Mouse (Mus musculus): ENCODE measurements around the gene Osbpl10.
A peak's percentile ranks its signal among the peaks of the same experiment; 100 is the strongest.

Gene Osbpl10

GRCm38 (mm10) chr9:115034788-115035187 is 56.4 kb downstream of the Osbpl10 start:
- DNase-seq, result no peak

- no peak for DNase-seq
These were observed 59.8 kb downstream of the Osbpl10 start for GRCm38 (mm10) chr9:115038215-115038614.

GRCm38 (mm10) chr9:115038686-115039085 is 60.3 kb downstream of the Osbpl10 start:
- no peak for DNase-seq

- no peak for DNase-seq
These were observed 60.9 kb downstream of the Osbpl10 start for GRCm38 (mm10) chr9:115039245-115039644.

- no peak for DNase-seq
These were observed 64.2 kb downstream of the Osbpl10 start for GRCm38 (mm10) chr9:115042571-115042970.

GRCm38 (mm10) chr9:115042971-115043706 is 64.8 kb downstream of the Osbpl10 start:
- no peak for DNase-seq

GRCm38 (mm10) chr9:115043881-115044770 is 65.8 kb downstream of the Osbpl10 start:
- peak; percentile 62 for DNase-seq

GRCm38 (mm10) chr9:115045087-115045800 is 66.9 kb downstream of the Osbpl10 start:
- DNase-seq, result no peak

GRCm38 (mm10) chr9:115046701-115047100 is 68.3 kb downstream of the Osbpl10 start:
- DNase-seq, result no peak

- DNase-seq, result no peak
These were observed 70.0 kb downstream of the Osbpl10 start for GRCm38 (mm10) chr9:115048340-115048739.

GRCm38 (mm10) chr9:115048861-115049260 is 70.5 kb downstream of the Osbpl10 start:
- no peak for DNase-seq

- DNase-seq, result no peak
These were observed 71.8 kb downstream of the Osbpl10 start for GRCm38 (mm10) chr9:115049981-115050720.

GRCm38 (mm10) chr9:115051976-115052375 is 73.6 kb downstream of the Osbpl10 start:
- no peak for DNase-seq

GRCm38 (mm10) chr9:115053779-115054178 is 75.4 kb downstream of the Osbpl10 start:
- DNase-seq, result no peak

GRCm38 (mm10) chr9:115055041-115055830 is 76.9 kb downstream of the Osbpl10 start:
- DNase-seq, result no peak

GRCm38 (mm10) chr9:115058806-115059205 is 80.4 kb downstream of the Osbpl10 start:
- DNase-seq, result no peak

GRCm38 (mm10) chr9:115064834-115065233 is 86.5 kb downstream of the Osbpl10 start:
- no peak for DNase-seq

- DNase-seq, result peak; percentile 35
These were observed 88.7 kb downstream of the Osbpl10 start for GRCm38 (mm10) chr9:115067071-115067470.

GRCm38 (mm10) chr9:115075191-115075590 is 96.8 kb downstream of the Osbpl10 start:
- no peak for DNase-seq

GRCm38 (mm10) chr9:115088295-115088993 is 110.1 kb downstream of the Osbpl10 start:
- peak; percentile 55 for DNase-seq

- DNase-seq, result no peak
These were observed 111.3 kb downstream of the Osbpl10 start for GRCm38 (mm10) chr9:115089644-115090043.
